11 mouse cellular contexts compared by ENCODE assay signal in genomic region chr4:32246801-32247200, GRCm38 (mm10). TPM values are rescaled to one million over a fixed set of nuclear protein-coding genes. Genes with fewer than 3 reads are reported as not detected.
A peak's percentile ranks its signal among the peaks of the same experiment; 100 is the strongest.
DNase-seq lines count a peak whose midpoint lies in the region; ATAC-seq lines count a peak whose summit lies in the region.
"Had no signal": no experiment of that assay in that cellular context is flagged by ENCODE, and none has a peak within 500 bp of the region (broad histone marks: within the 10 kb centered on the region; RNA-seq: fewer than 3 reads in every experiment).

No protein-coding gene starts in this region.

- H3K4me3 ChIP-seq in heart, embryonic 11.5 days (ENCODE audit: low read depth, low read length) = no peak overlapping the region
- H3K4me3 ChIP-seq: embryonic facial prominence, embryonic 15.5 days; midbrain, embryonic 12.5 days had no signal

- 11% methylated on average over 7 of the region's 7 CpGs for WGBS in heart, embryonic 11.5 days (ENCODE audit: insufficient replicate concordance)

- ATAC-seq in heart, embryonic 11.5 days (replicated peaks; ENCODE audit: insufficient number of reproducible peaks, low FRiP score, low TSS enrichment) = no peak

- no peaks in the 10 kb centered on the region for H3K36me3 ChIP-seq in heart, embryonic 11.5 days (ENCODE audit: control insufficient read depth, insufficient read depth, low read length)
- H3K36me3 ChIP-seq: embryonic facial prominence, embryonic 15.5 days; midbrain, embryonic 12.5 days had no signal

- peaks cover 71% of the 10 kb centered on the region for H3K4me1 ChIP-seq in heart, embryonic 11.5 days (ENCODE audit: control insufficient read depth, insufficient read depth, low read length)

- no peaks in the 10 kb centered on the region for H3K27me3 ChIP-seq in heart, embryonic 11.5 days (ENCODE audit: control insufficient read depth, insufficient read depth, low read length)
- H3K27me3 ChIP-seq: embryonic facial prominence, embryonic 15.5 days had no signal

- no peak overlapping the region for H3K9ac ChIP-seq in heart, embryonic 11.5 days (ENCODE audit: low read depth, low read length)
- H3K9ac ChIP-seq: embryonic facial prominence, embryonic 15.5 days; midbrain, embryonic 12.5 days had no signal

- H3K4me2 ChIP-seq in heart, embryonic 11.5 days = peak overlapping the region; percentile 22; the same call in 1 of the 2 replicates
- H3K4me2 ChIP-seq: embryonic facial prominence, embryonic 15.5 days; midbrain, embryonic 12.5 days had no signal

- no peak for DNase-seq in heart, adult 11 months
- peak; percentile 80 for DNase-seq in urinary bladder, postnatal 14 days (ENCODE audit: low spot score)
- DNase-seq in urinary bladder, postnatal 4 days (ENCODE audit: low spot score in 2 of 2) = no peak
- DNase-seq in kidney, postnatal 36 days = peak; percentile 80 to 88
- DNase-seq in yolk sac, embryonic 10.5 days (ENCODE audit: low spot score) = peak; percentile 76
- DNase-seq in right cerebral cortex, postnatal 36 days (ENCODE audit: low spot score in 2 of 2) = no peak
- no peak for DNase-seq in frontal cortex, postnatal 25 days (ENCODE audit: low spot score in 2 of 2)

- H3K27ac ChIP-seq in heart, embryonic 11.5 days (ENCODE audit: low read depth, low read length) = no peak overlapping the region
- H3K27ac ChIP-seq: embryonic facial prominence, embryonic 15.5 days; kidney, postnatal 0 days; midbrain, embryonic 12.5 days had no signal

- H3K9me3 ChIP-seq in heart, embryonic 11.5 days (replicated peaks; ENCODE audit: control insufficient read depth, low read length) = no peaks in the 10 kb centered on the region
- H3K9me3 ChIP-seq: embryonic facial prominence, embryonic 15.5 days; midbrain, embryonic 12.5 days had no signal

RNA-seq across cellular contexts. Expression of gene Bach2, which starts 8.2 kb away (rescaled TPM):
- polyA plus RNA-seq in heart, embryonic 11.5 days (2014; fragmentation: Nextera tagmentation; extraction: Ambion mirVana) = 8.0 and 9.0 TPM in 2 replicates

Comparison
In these comparisons a context has a peak if more than half of its experiments do, and no peak if none do; other contexts are left out.
1. DNase-seq: peak in urinary bladder, postnatal 14 days (single experiment), kidney, postnatal 36 days (2 of 2) and yolk sac, embryonic 10.5 days (single experiment); none in heart, adult 11 months (single experiment), urinary bladder, postnatal 4 days (0 of 2), right cerebral cortex, postnatal 36 days (0 of 2) and frontal cortex, postnatal 25 days (0 of 2).